Mouse (Mus musculus): ENCODE data around the gene Rnaseh2a.

The Rnaseh2a gene

DNA sequence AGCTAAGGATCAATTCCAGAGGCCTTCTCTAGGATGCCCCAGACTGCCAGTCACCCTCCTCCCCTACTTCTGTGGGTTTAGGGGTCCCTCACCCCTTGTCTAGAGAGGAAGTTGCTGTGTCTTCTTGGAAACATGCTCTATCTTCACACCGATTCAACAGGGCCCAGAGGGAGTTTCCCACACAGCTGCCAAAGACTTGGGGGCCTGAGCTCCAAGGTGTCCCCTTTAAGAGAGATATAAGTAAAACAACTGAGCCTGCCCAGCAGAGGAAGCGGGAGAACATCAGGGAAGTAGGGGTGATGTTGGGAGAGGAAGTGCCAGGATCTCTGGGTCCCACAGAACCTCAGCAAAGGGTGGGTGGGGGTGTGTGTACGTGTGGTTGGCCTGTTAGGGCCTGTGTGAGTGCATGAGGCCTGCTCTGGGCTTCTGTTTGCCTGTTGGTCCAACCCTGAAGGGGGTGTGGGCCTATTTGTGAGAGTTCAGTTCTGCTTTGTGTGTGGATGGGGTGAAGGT, 13.0 kb upstream of the Rnaseh2a start:
- DNase-seq = peak; percentile 37

DNA sequence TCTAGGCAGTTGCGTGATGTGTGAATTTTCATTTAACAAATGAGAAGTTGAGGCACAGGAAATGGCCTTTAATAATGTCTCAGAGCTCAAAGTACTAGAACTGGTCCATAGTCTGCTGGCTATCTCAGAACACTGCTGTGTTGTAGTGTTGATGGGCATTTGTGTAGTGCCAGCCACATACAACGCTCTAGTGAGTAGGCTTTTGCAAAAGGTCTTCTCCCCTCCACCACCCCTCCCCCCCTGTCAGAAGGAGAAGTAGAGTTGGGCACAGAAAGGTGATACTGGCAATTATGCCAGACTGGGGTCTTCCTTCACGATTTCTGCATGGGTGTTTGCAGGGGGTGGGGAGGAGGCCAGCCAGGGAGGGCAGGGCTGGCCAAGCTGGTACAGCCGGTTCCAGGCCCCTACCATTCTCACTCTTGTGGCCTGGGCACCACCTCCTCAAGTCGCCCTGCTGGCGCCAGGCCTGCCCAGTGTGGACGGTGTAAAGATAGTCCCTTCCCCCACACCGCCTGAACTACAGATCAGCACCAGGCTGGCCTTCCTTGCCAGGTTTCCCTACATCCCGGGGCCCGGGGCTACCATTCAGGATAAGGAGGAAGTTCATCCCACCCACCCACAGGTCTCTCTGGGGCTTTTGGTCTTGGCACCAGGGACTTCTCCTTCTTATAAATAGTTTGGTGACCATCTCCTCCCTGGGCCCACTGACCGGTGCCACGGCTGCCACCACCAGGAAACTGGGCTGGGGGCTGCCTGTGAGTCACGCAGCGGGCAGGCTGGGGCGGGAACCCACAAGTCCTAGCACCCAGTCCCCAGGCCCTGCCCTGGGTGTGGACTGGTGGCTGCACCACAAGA, 12.3 kb upstream of the Rnaseh2a start:
- DNase-seq = peak; percentile 59

DNA sequence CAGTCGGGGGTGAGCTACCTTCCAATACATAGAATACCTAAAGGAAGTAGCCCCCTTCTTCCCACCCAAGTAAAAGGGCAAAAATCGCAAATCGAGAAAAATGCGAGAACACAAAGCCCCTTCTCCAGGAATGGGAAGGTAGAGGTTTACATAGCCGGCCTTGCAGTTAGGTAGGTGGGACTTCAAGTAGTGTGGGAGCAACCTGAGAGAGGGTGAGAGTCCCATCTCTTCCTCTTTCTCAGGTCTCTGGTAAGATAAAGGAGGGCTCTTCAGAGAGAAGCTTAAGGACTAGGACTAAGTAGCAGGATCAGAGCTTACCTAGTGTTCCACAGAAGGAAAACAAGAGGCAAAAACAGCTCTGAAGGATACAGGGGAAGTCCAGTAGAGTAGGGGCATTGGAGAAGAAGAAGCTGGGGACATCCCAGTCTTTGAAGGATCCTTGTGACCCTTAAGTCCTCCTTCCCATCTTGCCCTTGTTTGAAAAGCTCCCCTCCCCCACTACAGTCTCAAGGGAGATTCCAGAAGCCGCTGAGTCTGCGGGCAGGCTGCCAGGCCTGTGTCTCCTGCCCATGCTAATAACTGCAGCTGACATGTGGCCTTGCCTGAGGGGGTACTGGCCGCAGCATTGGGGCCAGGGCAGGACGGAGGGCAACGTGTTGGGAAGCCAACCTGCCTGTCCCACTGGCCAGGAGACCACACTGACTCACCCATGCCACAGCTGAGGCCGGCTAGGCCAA, 11.2 kb upstream of the Rnaseh2a start:
- peak; percentile 76 for DNase-seq

DNA sequence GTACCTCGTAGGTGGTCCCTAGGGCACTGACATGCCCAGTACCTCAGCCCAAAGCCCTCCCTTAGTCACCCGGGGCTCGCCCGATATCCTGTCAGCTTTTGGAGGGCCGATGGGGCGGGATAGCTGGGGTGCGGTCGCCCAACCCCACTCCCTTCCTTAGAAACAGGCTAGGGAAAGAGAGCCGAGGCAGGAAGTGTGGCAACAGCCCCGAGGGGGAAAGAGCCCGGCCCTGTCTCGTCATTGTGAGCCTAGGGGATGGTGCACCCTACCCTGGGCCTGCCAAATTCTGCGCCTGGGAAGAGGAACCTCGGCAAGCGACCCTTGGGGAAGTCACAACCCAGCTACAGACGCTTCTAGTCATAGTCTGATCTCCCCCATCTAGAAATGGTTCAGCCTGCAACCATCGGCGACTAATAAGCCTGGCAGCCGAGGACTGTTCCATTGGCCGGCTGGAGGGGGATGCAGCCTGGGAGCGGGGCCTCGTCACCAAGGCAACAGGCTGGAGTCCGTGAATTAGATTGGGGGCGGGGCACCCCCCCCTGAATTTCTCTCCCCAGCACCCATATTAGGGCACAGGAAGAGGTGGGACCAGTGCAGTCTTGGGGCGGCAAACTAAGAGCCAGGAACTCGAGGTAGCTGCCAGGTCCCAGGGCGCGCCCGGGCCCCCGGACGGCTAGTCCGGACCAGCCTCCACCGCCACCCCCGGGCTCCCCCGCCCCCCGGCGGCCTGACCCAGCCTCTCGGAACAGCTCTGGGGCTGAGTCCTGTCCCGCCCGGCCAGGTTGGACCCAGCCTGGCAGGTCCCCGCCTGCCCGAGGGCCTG, 10.2 kb upstream of the Rnaseh2a start:
- peak; percentile 90 for DNase-seq

GRCm38 (mm10) chr8:84978248-84978940, 8.8 kb upstream of the Rnaseh2a start, which contains the start of gene Junb:
Gene Junb (minus strand): TSS chr8:84978718.
- peak; percentile 93 for DNase-seq

DNA sequence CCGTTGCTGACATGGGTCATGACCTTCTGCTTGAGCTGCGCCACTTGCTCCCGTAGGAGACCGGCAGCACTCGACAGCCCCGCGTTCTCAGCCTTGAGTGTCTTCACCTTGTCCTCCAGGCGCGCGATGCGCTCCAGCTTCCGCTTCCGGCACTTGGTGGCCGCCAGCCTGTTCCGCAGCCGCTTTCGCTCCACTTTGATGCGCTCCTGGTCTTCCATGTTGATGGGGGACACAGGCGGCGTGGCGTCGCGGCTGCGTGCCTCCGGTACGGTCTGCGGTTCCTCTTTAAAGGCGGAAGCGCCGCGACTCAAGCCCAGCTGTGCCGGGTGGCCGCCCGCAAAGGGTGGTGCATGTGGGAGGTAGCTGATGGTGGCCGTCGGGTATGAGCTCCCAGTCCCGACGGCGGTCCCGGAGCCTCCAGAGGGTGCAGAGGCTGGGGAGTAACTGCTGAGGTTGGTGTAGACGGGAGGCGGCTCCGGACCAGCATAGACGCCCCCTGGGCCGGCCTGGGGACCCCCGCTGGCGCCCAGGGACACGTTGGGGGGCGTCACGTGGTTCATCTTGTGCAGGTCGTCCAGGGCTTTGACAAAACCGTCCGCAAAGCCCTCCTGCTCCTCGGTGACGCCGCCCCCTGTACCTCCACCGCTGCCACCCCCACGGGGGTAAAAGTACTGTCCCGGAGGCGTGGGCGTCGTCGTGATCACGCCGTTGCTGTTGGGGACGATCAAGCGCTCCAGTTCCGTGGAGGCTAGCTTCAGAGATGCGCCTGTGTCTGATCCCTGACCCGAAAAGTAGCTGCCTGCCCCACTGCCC, 8.1 kb upstream of the Rnaseh2a start:
- peak; percentile 75 for DNase-seq

GRCm38 (mm10) chr8:84976763-84977434, 7.3 kb upstream of the Rnaseh2a start:
- DNase-seq = peak; percentile 77

GRCm38 (mm10) chr8:84976031-84976762, 6.6 kb upstream of the Rnaseh2a start:
- DNase-seq = peak; percentile 94

GRCm38 (mm10) chr8:84975434-84975833, 5.9 kb upstream of the Rnaseh2a start:
- peak; percentile 60 for DNase-seq

DNA sequence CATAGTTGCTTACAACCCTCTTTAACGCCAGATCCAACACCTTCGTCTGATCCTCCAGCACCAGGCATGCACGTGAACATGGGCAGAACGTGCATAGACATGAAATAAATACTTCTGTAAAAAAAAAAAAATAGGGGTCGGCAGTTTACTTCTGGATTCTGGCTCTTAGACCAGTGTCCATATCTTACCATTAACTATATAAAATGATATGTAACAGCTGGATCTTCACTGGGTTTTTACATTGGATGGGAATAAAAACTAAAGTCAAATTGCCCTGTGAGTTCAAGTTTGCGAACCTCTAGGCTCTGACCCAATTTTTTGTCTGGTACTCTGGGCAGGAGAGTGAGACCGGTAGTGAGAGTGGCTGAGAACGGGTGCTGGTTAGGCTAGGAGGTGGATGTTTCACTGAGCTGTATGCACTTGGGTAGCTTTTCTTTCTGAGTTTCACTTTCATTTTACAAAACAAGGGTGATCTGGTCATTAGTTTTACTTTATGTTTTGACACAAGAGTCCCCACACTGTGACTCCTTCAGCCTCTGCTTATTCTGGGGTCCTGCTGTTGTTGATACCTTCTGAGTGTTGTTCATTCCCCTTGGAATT, 5.1 kb upstream of the Rnaseh2a start:
- DNase-seq = no peak

DNA sequence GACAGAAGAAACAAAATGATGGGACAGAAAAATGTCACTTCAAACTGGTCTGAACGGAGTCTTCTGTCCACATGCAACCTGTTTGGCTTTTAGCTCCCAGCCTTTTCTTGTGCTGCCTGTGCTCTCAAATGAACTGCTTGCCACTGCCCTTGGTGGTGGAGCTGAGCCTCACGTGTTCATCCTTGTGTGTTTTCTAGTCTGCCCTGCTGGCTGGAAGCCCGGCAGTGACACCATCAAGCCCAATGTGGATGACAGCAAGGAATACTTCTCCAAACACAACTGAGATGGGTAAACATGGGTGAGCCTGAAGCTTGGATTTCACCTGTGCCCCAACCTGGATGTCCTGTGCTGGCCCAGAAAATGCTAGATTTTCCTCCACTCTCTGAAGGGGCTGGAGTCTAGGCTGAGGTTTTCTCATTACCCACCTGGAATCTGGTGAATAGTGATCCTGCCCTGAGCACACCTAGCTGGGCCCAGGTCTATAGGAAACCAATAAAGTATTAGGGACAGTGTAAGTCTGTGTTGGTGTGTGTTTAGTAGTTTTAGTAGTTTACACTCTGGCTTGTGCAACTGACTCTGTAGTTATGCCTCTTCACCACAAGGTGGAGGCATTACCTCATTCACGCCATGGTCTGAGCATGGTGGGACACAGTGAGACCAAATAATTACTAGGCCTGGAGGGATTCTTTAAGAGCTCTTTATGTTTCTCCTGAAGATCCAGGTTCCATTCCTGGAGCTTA, 4.4 kb upstream of the Rnaseh2a start:
- no peak for DNase-seq

DNA sequence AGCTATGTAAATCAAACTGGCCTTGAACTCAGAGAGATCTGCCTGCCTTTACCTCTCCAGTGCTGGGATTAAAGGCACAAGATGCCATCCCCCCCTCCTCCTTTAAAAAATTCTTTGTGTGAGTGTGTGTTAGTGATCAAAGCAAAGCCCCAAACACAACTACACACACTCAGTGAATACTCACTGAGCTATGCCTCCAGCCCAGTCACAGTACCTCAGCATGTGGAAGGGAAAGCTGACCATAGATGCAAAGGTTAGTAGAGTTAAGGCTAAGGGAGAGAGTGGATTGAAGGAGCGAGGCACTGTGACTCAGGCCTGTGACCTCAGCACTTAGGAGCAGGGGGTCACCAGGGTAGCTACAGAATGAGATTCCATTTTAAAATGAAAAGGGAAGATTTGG, 3.5 kb upstream of the Rnaseh2a start:
- no peak for DNase-seq

DNA sequence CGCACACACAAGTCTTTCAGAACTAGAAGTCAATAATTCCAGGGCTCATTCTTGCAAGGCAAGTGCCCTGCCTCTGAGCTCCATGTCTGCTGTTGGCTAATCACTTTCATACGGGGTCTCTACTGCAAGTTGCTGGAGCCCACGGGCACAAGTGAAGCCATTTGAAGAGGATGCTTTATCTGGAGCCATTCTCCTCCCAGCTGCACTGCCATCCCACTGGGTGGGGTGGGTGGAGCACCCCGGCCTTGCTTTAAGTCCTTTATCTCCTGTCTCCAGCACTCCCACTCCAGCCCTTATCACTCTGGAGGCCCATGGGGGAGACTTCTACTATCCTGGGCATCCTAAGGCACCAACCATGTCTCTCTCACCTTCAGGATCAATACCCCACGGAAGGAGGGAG, 1.3 kb upstream of the Rnaseh2a start:
- no peak for DNase-seq

DNA sequence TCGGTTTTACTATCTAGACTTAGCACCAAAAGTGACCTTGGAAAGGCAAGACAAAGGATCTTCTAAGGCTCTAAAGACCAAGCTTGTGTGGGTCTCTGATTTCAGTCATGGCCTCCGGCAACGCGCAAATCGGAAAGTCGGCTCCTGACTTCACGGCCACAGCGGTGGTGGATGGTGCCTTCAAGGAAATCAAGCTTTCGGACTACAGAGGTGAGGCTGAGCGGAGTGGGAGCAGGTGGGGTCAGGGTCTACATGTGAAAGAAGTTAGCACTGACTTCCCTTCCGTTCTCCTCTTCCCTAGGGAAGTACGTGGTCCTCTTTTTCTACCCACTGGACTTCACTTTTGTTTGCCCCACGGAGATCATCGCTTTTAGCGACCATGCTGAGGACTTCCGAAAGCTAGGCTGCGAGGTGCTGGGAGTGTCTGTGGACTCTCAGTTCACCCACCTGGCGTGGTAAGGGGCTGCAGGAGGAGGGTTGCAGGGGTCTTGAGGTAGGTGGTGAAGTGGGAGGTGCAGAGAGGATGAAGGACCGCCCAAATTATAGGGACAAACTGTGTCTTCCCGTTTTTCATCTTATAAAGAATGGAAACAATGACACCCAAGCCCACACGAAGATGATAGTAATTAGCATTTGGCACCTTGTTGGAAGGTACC, 696 bp upstream of the Rnaseh2a start:
- DNase-seq = no peak

DNA sequence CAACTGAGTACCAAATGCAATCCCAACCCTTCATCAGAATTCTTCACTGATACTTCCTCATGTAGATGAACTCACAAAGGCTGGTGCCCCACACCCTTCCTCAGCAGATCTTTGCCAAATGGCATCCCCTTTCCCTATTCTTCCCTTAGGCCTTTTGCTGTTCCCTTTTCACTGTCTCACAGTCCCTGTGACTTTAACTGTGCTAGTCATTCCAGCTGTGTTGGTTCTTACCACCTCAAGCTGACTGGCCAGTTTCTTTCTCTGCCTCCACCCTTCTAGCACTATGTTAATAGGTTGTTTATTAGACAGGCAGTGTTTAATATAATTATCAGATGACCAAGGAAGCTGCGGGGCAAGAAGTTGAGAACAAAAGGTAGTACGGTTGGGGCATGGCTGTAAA, 917 bp downstream of the Rnaseh2a start:
- no peak for DNase-seq

- DNase-seq = peak; percentile 53
Observed at GRCm38 (mm10) chr8:84967532-84968304, 1.8 kb downstream of the Rnaseh2a start.

GRCm38 (mm10) chr8:84966603-84967002, 3.0 kb downstream of the Rnaseh2a start:
- peak; percentile 49 for DNase-seq

Measured in cerebellum, adult 11-12 months (tissue).